Mouse (Mus musculus) layer of hippocampus, postnatal 25 days (tissue): Measurements from ENCODE around the gene Tcirg1. TPM values are rescaled to one million over a fixed set of nuclear protein-coding genes. Genes with fewer than 3 reads are reported as not detected.

Experiments
- DNase-seq, 2 experiments: peaks; one replicate each; pipeline ENCODE4 v3.0.0; 2022; ENCODE audit warnings: mixed read lengths in 2 of 2, low spot score in 1 of 2; ENCODE audit errors: extremely low spot score in 1 of 2
- total RNA-seq, 2 experiments: library from RNA; stranded (reverse); gene quantifications; 2 replicates each; pipeline ENCODE4 v1.2.3; 2021

Gene Tcirg1
- total RNA-seq, 2 experiments from 2014 or later: 17.3 to 21.5 TPM

DNA sequence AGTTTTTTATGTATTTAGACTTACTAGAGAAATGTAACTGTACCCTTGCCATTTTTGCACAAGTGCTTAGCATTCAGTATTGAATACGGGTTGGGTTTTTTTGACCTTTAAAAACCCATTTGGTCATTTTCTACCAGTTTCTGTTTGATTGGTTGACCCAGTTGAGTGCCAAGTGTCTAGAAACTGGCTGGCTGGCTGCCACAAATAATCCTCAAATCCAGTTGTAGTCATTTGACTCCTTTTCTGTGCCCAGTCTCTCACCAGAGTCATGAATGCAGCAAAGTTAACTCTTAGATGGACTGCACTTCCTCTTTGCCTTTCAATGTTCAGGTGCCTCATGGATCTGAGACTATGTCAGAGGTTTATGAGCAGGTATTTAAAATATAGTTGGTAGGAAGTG, 53.0 kb downstream of the Tcirg1 start:
- DNase-seq: no peak

DNA sequence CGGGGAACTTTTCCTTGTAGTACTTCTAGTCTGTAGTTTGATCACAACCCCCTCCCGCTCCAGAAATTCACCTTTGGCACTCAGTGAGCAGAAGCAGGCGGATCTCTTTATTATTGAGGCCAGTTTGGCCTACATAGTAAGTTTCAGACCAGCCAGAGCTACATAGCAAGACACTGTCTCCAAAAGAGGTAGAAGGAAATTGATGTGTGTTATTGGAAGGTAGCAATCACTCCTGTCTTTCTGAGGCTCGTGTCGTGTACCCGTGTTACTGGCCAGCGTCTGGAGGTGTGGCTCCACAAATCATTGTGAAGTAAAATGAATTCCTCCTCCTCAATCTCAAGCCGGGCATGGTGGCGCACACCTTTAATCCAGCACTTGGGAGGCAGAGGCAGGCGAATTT, 53.8 kb downstream of the Tcirg1 start:
- DNase-seq: no peak

DNA sequence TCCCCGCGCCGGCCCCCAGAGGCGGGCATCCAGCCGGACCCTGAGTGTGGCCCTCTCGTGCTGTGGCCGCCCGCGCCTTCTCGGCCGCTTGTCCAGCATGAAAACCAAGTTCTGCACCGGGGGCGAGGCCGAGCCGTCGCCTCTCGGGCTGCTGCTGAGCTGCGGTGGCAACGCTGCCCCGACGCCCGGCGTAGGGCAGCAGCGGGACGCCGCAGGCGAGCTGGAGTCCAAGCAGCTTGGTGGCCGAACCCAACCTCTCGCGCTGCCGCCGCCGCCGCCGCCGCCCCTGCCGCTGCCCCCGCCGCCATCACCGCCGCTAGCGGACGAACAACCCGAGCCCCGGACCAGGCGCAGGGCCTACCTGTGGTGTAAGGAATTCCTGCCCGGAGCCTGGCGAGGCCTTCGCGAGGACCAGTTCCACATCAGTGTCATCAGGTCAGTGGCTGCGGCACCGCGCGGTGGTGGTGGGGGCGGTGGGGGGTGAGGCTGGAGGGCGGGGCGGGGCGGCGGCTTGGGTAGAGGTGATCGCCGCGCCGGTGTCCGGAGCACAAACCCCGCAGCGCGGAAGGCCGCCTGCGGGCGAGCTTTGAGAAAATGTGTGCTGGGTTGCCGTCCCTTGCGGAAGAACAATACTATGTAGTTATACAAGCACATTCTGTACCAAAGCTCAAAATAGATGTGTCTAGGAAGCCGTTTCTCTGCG, 54.8 kb downstream of the Tcirg1 start:
- DNase-seq: peak in 1 of 2 experiments; percentile 44

DNA sequence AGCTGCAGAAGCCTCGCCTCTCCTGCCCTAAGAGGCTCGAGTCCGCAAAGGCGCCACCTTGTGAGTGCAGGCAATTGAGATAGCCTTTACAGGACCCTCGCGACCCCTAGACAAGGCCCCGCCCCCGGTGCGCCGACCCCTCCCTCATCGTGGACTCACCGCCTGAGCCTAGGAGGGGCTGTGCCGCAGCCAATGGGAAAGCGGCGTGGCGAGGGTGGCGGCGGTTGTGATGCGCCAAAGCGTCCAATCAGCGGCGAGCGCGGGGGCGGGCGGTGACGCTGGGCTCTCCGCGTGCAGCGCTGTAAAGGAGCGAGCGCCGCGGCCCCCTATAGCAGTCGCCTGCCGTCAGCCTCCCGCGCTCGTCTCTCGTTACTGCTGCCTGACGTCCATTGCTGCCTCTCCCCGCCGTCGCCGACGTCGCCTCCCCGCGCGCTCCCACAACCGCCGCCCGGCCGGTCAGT, 55.4 kb downstream of the Tcirg1 start, which contains the start of gene Chka:
Gene Chka (plus strand): TSS at position 272 of the 461 bp plus-strand sequence.
- DNase-seq: peak; percentile 97 to 98

DNA sequence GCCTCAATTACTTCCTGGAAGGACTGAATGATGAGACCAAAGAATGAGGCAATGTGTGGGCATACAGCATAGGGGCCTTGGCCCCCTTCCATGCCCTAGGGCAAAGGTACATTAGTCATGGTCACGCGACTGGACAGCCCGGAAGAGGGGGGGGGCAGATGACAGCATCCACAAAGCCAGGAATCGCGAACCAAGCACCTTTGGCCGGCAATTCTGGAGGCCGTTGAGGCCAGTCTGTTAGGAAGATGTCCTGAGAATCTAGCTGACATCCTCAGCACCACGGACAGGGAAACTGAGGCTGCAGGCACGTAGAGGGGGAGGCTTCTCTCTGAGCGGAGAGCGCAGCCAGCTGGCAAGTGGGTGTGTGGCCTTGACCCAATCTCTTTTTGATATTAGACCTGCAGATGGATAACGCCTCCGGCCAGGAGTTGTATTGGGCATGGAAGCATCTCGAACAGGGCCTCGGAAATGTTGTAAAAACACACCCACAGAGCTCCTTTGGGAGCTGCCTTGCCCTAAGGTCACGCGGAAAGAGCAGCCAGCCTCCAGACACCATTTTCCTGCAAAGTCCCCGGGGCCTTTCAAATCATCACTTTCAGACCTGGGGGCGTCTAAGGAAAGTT, 56.0 kb downstream of the Tcirg1 start:
- DNase-seq: peak in 1 of 2 experiments; percentile 21

DNA sequence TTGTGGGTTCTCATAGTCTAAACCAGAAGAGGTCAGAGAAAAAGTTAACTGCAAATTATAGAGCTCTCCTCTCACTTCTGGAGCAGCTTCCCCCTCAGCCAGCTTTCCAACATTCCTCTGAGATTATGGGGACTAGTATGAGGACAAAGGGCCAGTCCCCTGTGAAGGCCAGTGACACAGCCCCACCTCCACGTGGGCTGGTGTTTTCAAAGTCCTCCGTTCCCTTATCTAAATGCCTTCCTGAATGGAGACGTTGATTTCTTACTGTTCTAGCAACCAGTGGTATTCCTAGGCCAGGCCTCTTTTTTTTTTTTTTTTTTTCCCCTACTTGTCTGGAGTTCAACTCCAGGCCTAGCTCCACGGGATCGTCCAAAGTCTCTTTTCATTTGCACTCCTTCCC, 56.9 kb downstream of the Tcirg1 start:
- DNase-seq: no peak

DNA sequence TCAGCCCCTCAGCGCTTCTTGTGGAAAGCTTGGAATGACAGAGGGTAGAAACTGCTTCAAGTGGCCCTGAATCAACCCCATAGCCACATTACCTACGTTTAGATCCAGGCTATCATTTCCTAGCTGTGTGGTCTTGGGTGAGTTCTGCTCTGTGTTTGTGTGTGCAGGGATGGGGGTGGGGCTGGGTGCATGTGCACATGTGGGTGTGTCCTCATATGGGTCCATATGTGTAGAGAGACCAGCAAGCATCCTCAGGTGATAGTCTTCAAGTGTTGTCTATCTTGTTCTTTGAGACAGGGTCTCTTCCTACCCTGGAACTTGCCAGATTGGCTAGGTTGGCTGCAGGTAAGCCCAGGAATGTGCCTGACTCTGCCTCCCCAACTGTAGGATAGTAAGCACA, 57.7 kb downstream of the Tcirg1 start:
- no peak for DNase-seq

DNA sequence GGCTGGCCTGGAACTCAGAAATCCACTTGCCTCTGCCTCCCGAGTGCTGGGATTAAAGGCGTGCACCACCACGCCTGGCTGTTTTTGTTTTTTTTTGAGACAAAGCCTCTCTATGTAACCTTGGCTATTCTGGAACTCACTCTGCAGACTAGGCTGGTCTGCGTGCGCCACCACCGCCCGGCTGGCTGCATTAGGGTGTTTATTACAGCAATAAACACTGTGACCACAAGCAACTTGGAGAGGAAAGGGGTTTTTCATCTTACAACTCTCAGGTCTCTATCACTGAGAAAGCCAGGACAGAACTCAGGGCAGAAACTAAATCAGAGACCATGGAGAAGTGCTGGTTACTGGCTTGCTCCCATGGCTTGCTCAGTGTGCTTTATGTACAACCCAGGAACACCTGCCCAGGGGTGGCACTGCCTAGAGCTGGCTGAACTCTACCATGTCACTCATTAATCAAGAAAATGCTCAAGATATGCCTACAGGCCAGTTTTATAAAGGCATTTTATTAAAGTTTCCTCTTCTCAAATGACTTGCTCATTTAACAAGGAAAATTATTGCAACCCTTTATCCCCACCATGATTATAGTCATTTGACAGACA, 58.6 kb downstream of the Tcirg1 start:
- DNase-seq: no peak

DNA sequence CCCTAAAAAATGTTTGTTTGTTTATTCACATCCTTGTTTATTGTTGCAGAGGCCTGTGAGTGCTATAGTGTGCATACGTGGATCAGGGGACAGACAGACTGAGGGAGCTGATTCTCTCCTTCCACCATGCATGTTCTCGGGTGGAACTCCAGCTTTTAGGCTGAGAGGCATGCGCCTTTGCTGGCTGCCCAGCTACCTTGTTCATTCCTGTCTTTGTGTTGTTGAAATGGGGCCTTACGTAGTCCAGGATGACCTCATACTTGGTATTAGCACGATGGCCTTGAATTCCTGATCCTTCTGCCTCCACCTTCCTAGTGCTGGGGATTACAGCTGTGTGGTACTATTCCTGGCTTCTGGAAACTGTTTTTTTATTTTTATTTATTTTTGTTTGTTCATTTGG, 59.2 kb downstream of the Tcirg1 start:
- no peak for DNase-seq

DNA sequence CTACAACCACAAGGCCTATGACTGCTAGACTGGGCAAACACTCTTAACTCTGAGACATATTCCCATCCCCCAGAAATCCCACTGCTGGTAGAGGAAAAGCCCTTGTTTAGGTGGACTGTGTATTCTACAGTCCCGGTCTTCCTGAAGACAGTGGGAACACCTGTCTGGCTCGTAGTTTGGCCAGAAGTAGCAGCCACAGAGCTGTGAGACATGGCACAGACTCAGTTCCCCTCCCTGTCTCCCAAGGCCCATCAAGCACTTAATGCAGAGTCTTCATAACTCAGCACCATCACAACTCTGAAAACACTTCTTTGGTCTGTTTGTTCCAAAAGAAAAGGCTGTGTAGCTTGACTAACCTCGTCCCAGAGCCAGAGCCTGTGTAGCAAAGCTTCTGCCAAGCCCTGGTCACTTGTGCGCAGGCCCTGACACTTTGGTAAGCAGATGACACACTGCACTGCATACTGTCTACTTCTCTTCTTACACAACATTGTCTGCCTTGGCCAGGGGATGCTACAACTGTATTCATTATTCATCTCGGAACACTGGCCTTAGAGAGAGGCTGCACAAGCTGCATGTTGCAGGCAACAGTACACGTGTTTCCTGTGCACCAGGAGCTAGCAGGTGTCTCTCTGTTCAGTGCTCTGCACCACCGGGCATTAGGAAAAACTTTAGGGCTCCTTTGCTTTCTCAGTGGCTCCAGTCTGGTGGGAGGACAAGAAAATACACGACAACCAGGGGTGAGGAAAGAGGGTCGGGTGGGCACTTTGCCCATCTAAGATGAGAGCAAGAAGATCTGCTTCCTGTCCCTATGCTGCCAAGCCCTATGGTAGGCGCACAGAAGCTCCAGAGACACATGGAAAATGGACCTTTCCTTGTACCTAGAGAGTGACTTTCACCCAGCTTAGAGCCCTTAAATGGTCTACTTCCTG, 60.0 kb downstream of the Tcirg1 start:
- no peak for DNase-seq

Other genes starting within 250 kb of the Tcirg1 start
- gene Lrp5, start 220.6 kb downstream of the Tcirg1 start, total RNA-seq: 10 to 100 TPM; 10.3 to 10.9 TPM
- 10 to 100 TPM; 28.3 to 28.6 TPM for gene 1810055G02Rik, start 198.8 kb downstream of the Tcirg1 start, total RNA-seq
- gene Kmt5b, start 139.7 kb downstream of the Tcirg1 start, total RNA-seq: 10 to 100 TPM; 51.6 to 55.2 TPM
- gene Chka, start 55.4 kb downstream of the Tcirg1 start, total RNA-seq: 10 to 100 TPM; 78.4 to 97.2 TPM
- 100 to 1,000 TPM; 134 to 151 TPM for gene Ndufs8, start 5.6 kb upstream of the Tcirg1 start, total RNA-seq
- 1 to 10 TPM; 3.5 to 4.4 TPM for gene Aldh3b1, start 22.7 kb upstream of the Tcirg1 start, total RNA-seq
- gene Unc93b1, start 28.1 kb upstream of the Tcirg1 start, total RNA-seq: 10 to 100 TPM; 16.7 to 20.6 TPM
- not detected for gene Aldh3b3, start 51.5 kb upstream of the Tcirg1 start, total RNA-seq
- 1 to 10 TPM in 1 of 2 experiments, under 1 TPM in 1; 0.81 to 1.2 TPM for gene Aldh3b2, start 65.2 kb upstream of the Tcirg1 start, total RNA-seq
- 1 to 10 TPM; 2.0 to 2.5 TPM for gene Acy3, start 79.4 kb upstream of the Tcirg1 start, total RNA-seq
- gene Tbx10, start 85.6 kb upstream of the Tcirg1 start, total RNA-seq: not detected
- 10 to 100 TPM in 1 of 2 experiments, 1 to 10 TPM in 1; 9.9 to 10.2 TPM for gene Nudt8, start 93.4 kb upstream of the Tcirg1 start, total RNA-seq
- gene Gm49405, start 93.5 kb upstream of the Tcirg1 start, total RNA-seq: 1 to 10 TPM; 1.1 to 1.4 TPM
- gene Doc2g, start 96.2 kb upstream of the Tcirg1 start, total RNA-seq: 1 to 10 TPM; 2.4 to 3.3 TPM
- 100 to 1,000 TPM; 222 to 263 TPM for gene Ndufv1, start 105.7 kb upstream of the Tcirg1 start, total RNA-seq
- 100 to 1,000 TPM; 343 to 385 TPM for gene Gstp1, start 130.9 kb upstream of the Tcirg1 start, total RNA-seq
- 10 to 100 TPM; 35.5 to 41.9 TPM for gene Gstp2, start 138.9 kb upstream of the Tcirg1 start, total RNA-seq
- gene Gstp3, start 152.4 kb upstream of the Tcirg1 start, total RNA-seq: not detected
- gene Cabp2, start 174.4 kb upstream of the Tcirg1 start, total RNA-seq: not detected
- gene Cdk2ap2, start 190.0 kb upstream of the Tcirg1 start, total RNA-seq: 10 to 100 TPM; 28.9 to 37.6 TPM
- gene Pitpnm1, start 192.9 kb upstream of the Tcirg1 start, total RNA-seq: 100 to 1,000 TPM; 176 to 181 TPM
- 100 to 1,000 TPM; 102 to 127 TPM for gene Aip, start 218.7 kb upstream of the Tcirg1 start, total RNA-seq
- not detected for gene Gpr152, start 232.7 kb upstream of the Tcirg1 start, total RNA-seq
- under 1 TPM in 1 of 2 experiments, not detected in 1; 0.20 TPM for gene Cabp4, start 236.9 kb upstream of the Tcirg1 start, total RNA-seq
- gene Coro1b, start 241.5 kb upstream of the Tcirg1 start, total RNA-seq: 10 to 100 TPM; 87.3 to 89.5 TPM
- 1 to 10 TPM; 1.1 to 2.9 TPM for gene Ptprcap, start 246.5 kb upstream of the Tcirg1 start, total RNA-seq